Mouse (Mus musculus): ENCODE measurements around the gene Ttc7b. TPM values are rescaled to one million over a fixed set of nuclear protein-coding genes. Genes with fewer than 3 reads are reported as not detected.

Ttc7b gene
- polyA plus RNA-seq, 1 experiment from 2014 or later: 4.3 TPM

- H3K36me3 ChIP-seq: peaks cover 23% of the 10 kb centered on the region
- H3K27ac ChIP-seq: no peak overlapping the region
- 0 out of 2 replicates have a peak, but pooled peaks cover 3% of the 10 kb centered on the region for H3K4me1 ChIP-seq
- no peak overlapping the region for H3K4me2 ChIP-seq
- no peak overlapping the region for H3K9ac ChIP-seq
- H3K9me3 ChIP-seq (replicated peaks): no peaks in the 10 kb centered on the region
- no peak for ATAC-seq (replicated peaks; ENCODE audit: low FRiP score)
- 81% methylated on average over 12 of the region's 12 CpGs for WGBS
- H3K27me3 ChIP-seq: no peaks in the 10 kb centered on the region
- no peak overlapping the region for H3K4me3 ChIP-seq (replicated peaks)
Measured at GRCm38 (mm10) chr12:100361330-100361729, 159.3 kb downstream of the Ttc7b start.

- H3K4me2 ChIP-seq: no peak overlapping the region
- H3K4me1 ChIP-seq: 0 out of 2 replicates have a peak, but pooled peaks cover 3% of the 10 kb centered on the region
- no peak overlapping the region for H3K4me3 ChIP-seq (replicated peaks)
- H3K36me3 ChIP-seq: peaks cover 24% of the 10 kb centered on the region
- no peak for ATAC-seq (replicated peaks; ENCODE audit: low FRiP score)
- H3K9me3 ChIP-seq (replicated peaks): no peaks in the 10 kb centered on the region
- no peak overlapping the region for H3K27ac ChIP-seq
- WGBS: 64% methylated on average over 6 of the region's 6 CpGs
- no peak overlapping the region for H3K9ac ChIP-seq
- H3K27me3 ChIP-seq: no peaks in the 10 kb centered on the region
Measured at GRCm38 (mm10) chr12:100358040-100358620, 162.5 kb downstream of the Ttc7b start.

- Histone ChIP-seq H3K4me1 (no peaks in the 10 kb centered on the region), H3K9ac (no peak overlapping the region), H3K9me3 (replicated peaks) (no peaks in the 10 kb centered on the region), H3K36me3 (peaks cover 33% of the 10 kb centered on the region), H3K27ac (no peak overlapping the region), H3K27me3 (no peaks in the 10 kb centered on the region), H3K4me2 (no peak overlapping the region), H3K4me3 (replicated peaks) (no peak overlapping the region)
- 88% methylated on average over 7 of the region's 7 CpGs for WGBS
- ATAC-seq (replicated peaks; ENCODE audit: low FRiP score): no peak
Measured at GRCm38 (mm10) chr12:100356407-100356806, 164.2 kb downstream of the Ttc7b start.

GRCm38 (mm10) chr12:100355565-100355964, 165.1 kb downstream of the Ttc7b start:
- Histone ChIP-seq H3K4me2 (no peak overlapping the region), H3K4me1 (no peaks in the 10 kb centered on the region), H3K27me3 (no peaks in the 10 kb centered on the region), H3K9ac (no peak overlapping the region), H3K36me3 (peaks cover 39% of the 10 kb centered on the region), H3K9me3 (replicated peaks) (no peaks in the 10 kb centered on the region), H3K4me3 (replicated peaks) (no peak overlapping the region), H3K27ac (no peak overlapping the region)
- WGBS: 84% methylated on average over 5 of the region's 5 CpGs
- no peak for ATAC-seq (replicated peaks; ENCODE audit: low FRiP score)

GRCm38 (mm10) chr12:100353954-100354353, 166.7 kb downstream of the Ttc7b start:
- H3K9me3 ChIP-seq (replicated peaks): no peaks in the 10 kb centered on the region
- no peak overlapping the region for H3K4me2 ChIP-seq
- H3K4me1 ChIP-seq: no peaks in the 10 kb centered on the region
- H3K4me3 ChIP-seq (replicated peaks): no peak overlapping the region
- no peaks in the 10 kb centered on the region for H3K27me3 ChIP-seq
- 77% methylated on average over 7 of the region's 7 CpGs for WGBS
- H3K36me3 ChIP-seq: peaks cover 41% of the 10 kb centered on the region
- H3K9ac ChIP-seq: no peak overlapping the region
- no peak overlapping the region for H3K27ac ChIP-seq
- ATAC-seq (replicated peaks; ENCODE audit: low FRiP score): no peak

GRCm38 (mm10) chr12:100353075-100353782, 167.4 kb downstream of the Ttc7b start:
- Histone ChIP-seq H3K27me3 (no peaks in the 10 kb centered on the region), H3K4me1 (peaks cover 5% of the 10 kb centered on the region; the same call in 1 of the 2 replicates), H3K27ac (no peak overlapping the region), H3K9ac (no peak overlapping the region), H3K36me3 (peaks cover 41% of the 10 kb centered on the region), H3K4me2 (no peak overlapping the region), H3K9me3 (replicated peaks) (no peaks in the 10 kb centered on the region), H3K4me3 (replicated peaks) (no peak overlapping the region)
- ATAC-seq (replicated peaks; ENCODE audit: low FRiP score): no peak
- 83% methylated on average over 16 of the region's 16 CpGs for WGBS

- WGBS: 81% methylated on average over 6 of the region's 6 CpGs
- no peak for ATAC-seq (replicated peaks; ENCODE audit: low FRiP score)
- Histone ChIP-seq H3K27me3 (no peaks in the 10 kb centered on the region), H3K27ac (no peak overlapping the region), H3K36me3 (peaks cover 37% of the 10 kb centered on the region; the same call in 1 of the 2 replicates), H3K4me2 (no peak overlapping the region), H3K4me3 (replicated peaks) (no peak overlapping the region), H3K4me1 (peaks cover 9% of the 10 kb centered on the region; the same call in 1 of the 2 replicates), H3K9me3 (replicated peaks) (no peaks in the 10 kb centered on the region), H3K9ac (no peak overlapping the region)
Measured at GRCm38 (mm10) chr12:100352094-100352493, 168.5 kb downstream of the Ttc7b start.

GRCm38 (mm10) chr12:100343554-100343953, 177.1 kb downstream of the Ttc7b start:
- WGBS: 76% methylated on average over 6 of the region's 6 CpGs
- Histone ChIP-seq H3K36me3 (peaks cover 14% of the 10 kb centered on the region; the same call in 1 of the 2 replicates), H3K4me1 (peaks cover 6% of the 10 kb centered on the region; the same call in 1 of the 2 replicates), H3K27me3 (no peaks in the 10 kb centered on the region), H3K27ac (no peak overlapping the region), H3K9ac (no peak overlapping the region), H3K4me2 (no peak overlapping the region), H3K9me3 (replicated peaks) (no peaks in the 10 kb centered on the region), H3K4me3 (replicated peaks) (no peak overlapping the region)
- ATAC-seq (replicated peaks; ENCODE audit: low FRiP score): no peak

GRCm38 (mm10) chr12:100341614-100342013, 179.0 kb downstream of the Ttc7b start:
- ATAC-seq (replicated peaks; ENCODE audit: low FRiP score): no peak
- no peak overlapping the region for H3K27ac ChIP-seq
- H3K9me3 ChIP-seq (replicated peaks): no peaks in the 10 kb centered on the region
- no peaks in the 10 kb centered on the region for H3K27me3 ChIP-seq
- H3K4me1 ChIP-seq: no peaks in the 10 kb centered on the region
- peaks cover 4% of the 10 kb centered on the region; the same call in 1 of the 2 replicates for H3K36me3 ChIP-seq
- no peak overlapping the region for H3K4me2 ChIP-seq
- 83% methylated on average over 7 of the region's 7 CpGs for WGBS
- no peak overlapping the region for H3K9ac ChIP-seq
- H3K4me3 ChIP-seq (replicated peaks): no peak overlapping the region

- Histone ChIP-seq H3K4me3 (replicated peaks) (no peak overlapping the region), H3K27me3 (no peaks in the 10 kb centered on the region), H3K9me3 (replicated peaks) (no peaks in the 10 kb centered on the region), H3K4me2 (no peak overlapping the region), H3K9ac (no peak overlapping the region), H3K27ac (no peak overlapping the region), H3K36me3 (peaks cover 3% of the 10 kb centered on the region; the same call in 1 of the 2 replicates), H3K4me1 (no peaks in the 10 kb centered on the region)
- ATAC-seq (replicated peaks; ENCODE audit: low FRiP score): no peak
- WGBS: 94% methylated on average over 7 of the region's 7 CpGs
Measured at GRCm38 (mm10) chr12:100340901-100341460, 179.6 kb downstream of the Ttc7b start.

- no peak overlapping the region for H3K4me2 ChIP-seq
- no peaks in the 10 kb centered on the region for H3K4me1 ChIP-seq
- 0 out of 2 replicates have a peak, but pooled peaks cover 3% of the 10 kb centered on the region for H3K36me3 ChIP-seq
- no peak overlapping the region for H3K9ac ChIP-seq
- 59% methylated on average over 3 of the region's 3 CpGs for WGBS
- H3K4me3 ChIP-seq (replicated peaks): no peak overlapping the region
- H3K27me3 ChIP-seq: no peaks in the 10 kb centered on the region
- H3K9me3 ChIP-seq (replicated peaks): no peaks in the 10 kb centered on the region
- no peak for ATAC-seq (replicated peaks; ENCODE audit: low FRiP score)
- no peak overlapping the region for H3K27ac ChIP-seq
Measured at GRCm38 (mm10) chr12:100338055-100338454, 182.6 kb downstream of the Ttc7b start.

- no peak for ATAC-seq (replicated peaks; ENCODE audit: low FRiP score)
- Histone ChIP-seq H3K9ac (no peak overlapping the region), H3K27ac (no peak overlapping the region), H3K9me3 (replicated peaks) (no peaks in the 10 kb centered on the region), H3K27me3 (no peaks in the 10 kb centered on the region), H3K4me3 (replicated peaks) (no peak overlapping the region), H3K36me3 (0 out of 2 replicates have a peak, but pooled peaks cover 3% of the 10 kb centered on the region), H3K4me2 (no peak overlapping the region), H3K4me1 (no peaks in the 10 kb centered on the region)
- WGBS: 71% methylated on average over 5 of the region's 5 CpGs
Measured at GRCm38 (mm10) chr12:100337351-100338018, 183.1 kb downstream of the Ttc7b start.
